Mouse (Mus musculus): Measurements from ENCODE around the gene Ddc.

GRCm38 (mm10) chr11:11819206-11819605 lies 78.7 kb downstream of the Ddc start:
- TF ChIP-seq CTCF (IDR thresholded peaks at IDR 0.05; ENCODE audit: control insufficient read depth, insufficient read depth, insufficient replicate concordance, low read depth, low read length) = no peak
- TF ChIP-seq POLR2A (IDR thresholded peaks at IDR 0.05; ENCODE audit: control insufficient read depth, low read depth, low read length) = no peak
